Mouse (Mus musculus) gastrocnemius, postnatal 10 days (tissue): ENCODE measurements around the gene Psmd14. TPM values are rescaled to one million over a fixed set of nuclear protein-coding genes. Genes with fewer than 3 reads are reported as not detected.
A peak's percentile ranks its signal among the peaks of the same experiment; 100 is the strongest.

ENCODE experiments used
- DNase-seq: peaks from one replicate; pipeline ENCODE4 v3.0.0; 2021; ENCODE audit warnings: mixed read lengths
- total RNA-seq, 2 experiments: library from RNA; stranded (reverse); gene quantifications; 2 replicates each; pipeline ENCODE4 v1.2.3; 2021

The Psmd14 gene
- total RNA-seq, 2 experiments from 2014 or later: 89.2 to 89.4 TPM

DNA sequence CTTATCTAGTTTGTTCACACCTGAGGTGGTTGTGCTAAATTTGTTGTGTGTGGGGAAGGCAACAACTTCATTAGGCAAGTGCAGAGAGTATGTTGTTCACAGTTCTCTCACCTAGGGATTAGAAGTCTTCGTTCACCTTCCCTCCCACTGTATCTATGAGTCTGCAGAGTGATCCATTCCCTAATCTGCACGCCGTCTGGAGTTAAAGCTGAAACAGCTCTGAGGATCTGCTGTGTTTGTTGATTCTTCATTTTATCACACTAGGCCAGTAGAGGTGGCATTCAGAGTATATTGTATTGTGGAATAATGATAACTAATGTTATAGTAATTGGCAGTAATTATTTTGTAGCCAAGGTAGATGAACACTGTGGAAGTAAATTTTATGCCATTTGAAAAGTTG, 48.5 kb downstream of the Psmd14 start:
- no peak for DNase-seq

DNA sequence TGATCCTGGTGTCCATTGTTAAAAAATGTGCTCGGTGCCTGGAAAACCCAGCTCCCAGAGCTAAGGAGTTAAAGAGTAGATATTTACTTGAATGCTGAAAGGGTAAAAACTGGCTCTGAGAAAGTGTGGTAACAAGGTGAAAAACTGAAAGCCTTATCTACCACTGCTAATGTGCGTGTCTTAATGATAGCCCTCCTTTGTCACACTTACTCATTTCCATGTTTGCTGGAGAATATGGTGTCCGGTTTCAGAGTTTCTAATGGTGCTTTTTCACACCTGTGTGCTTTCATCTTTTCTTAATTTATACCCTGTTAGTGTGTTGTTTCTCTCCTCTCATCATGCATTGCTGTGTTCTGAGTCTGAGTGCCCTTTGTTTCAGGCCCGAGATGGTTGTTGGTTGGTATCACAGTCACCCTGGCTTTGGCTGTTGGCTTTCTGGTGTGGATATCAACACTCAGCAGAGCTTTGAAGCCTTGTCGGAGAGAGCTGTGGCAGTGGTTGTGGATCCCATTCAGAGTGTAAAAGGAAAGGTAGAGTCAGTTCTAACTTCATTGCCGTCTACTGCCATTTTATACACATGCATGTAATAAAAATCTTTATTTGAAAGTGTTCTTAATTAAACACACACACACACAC, 53.1 kb downstream of the Psmd14 start:
- DNase-seq: no peak

DNA sequence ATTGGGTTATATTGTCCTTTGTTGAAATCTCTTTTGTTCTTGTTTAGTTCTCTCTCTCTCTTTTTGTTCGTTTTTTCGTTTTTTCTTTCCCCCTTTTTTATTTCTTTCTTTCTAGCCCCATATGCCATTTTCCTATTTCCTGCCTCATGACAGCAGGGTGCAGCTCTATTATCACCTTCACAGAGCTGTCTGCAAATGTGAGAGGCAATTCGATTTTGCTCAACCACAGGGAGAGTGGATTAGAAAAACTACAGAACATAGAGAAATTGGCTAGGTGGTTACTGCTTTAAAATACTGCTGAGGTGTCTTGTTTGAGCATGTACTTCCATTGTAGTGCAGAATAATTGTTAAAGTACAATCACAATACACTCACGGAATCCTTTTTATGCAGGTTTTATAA, 54.0 kb downstream of the Psmd14 start:
- no peak for DNase-seq

DNA sequence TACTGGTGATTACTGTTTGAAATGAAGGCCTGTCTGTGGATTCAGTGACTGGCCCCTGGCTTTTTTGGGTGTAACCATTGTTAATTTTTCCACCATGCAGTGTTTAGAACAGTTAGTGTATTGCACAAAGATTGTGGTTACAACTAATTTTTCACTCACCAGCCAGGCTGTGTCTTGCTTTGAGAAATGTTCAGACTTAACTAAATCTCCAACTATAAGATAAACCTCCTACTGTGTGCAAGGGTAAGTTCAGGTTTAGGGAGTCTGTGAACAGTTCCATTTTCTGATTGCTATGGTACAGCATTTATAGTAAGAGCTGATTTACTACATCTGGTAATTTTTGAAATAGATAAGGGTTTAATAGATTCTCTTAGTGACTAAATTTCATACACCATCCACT, 69.3 kb downstream of the Psmd14 start:
- DNase-seq: no peak

DNA sequence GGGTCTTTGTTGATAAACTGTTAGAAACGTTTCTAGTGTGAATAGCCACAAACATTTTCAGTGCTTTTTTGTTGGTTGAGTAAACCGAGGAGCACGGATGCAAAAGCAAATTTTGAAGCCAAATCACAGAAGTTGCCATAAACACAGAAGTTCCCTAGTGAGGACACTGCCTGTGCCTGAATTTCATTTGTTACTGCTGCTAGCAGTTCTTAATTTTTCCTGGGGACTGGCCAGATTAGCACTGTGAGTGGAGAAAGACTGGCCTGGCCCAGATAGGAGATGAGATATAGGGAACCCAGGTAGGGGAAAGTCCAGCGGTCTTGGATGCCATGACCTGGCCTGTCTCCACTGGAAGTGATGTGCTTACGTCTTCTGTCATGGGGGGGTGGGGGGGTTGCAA, 83.5 kb downstream of the Psmd14 start:
- no peak for DNase-seq

DNA sequence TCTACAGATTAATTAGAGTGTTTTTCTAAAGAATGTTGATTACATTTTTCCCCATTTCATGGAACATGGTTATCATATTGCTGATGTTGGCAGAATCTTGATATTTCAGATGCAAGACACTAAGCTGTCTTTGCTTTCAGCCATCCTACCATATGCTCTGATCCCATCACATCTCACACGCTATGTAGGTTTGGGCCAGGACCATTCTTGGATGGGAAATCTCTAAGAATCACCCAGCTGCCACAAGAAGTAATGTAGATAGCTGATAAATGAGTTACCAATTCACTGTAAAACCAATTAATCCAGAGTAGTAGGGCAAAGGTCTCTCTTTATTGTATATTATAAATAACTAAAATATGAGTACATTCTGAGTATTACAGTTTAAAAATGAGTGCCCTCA, 86.6 kb downstream of the Psmd14 start:
- no peak for DNase-seq

DNA sequence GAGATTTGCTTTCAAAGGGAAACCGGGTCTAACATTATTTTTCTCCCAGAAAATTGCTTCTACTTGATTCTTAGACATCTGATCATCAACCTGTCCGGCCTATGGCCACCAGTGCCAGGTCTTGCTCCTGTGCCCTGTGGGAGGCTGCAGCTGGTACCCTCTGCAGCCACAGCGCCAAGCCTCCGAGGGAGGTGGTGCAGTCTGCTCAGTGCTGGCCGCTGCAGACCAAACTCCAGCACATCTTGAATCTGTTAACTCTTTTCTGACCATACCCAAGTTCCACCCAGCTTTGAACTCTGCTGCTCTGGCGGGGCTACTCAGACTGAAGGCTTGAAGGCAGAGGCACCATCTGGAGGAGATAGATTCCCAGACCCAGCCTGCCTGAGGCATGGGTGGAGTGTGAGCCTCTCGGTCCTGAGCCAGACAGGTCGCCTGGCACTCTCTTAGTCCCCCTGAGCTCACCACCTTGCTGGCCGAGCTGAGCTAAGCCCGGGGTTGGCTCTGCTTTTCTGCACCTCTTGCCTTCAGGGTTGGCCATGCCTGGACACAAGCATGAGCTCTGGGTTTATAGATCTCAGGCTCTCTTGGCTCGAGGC, 91.3 kb downstream of the Psmd14 start, which contains the start of gene Tbr1:
Gene Tbr1, plus strand, starts transcription at position 275 of the 596 bp plus-strand sequence.
- DNase-seq: no peak

DNA sequence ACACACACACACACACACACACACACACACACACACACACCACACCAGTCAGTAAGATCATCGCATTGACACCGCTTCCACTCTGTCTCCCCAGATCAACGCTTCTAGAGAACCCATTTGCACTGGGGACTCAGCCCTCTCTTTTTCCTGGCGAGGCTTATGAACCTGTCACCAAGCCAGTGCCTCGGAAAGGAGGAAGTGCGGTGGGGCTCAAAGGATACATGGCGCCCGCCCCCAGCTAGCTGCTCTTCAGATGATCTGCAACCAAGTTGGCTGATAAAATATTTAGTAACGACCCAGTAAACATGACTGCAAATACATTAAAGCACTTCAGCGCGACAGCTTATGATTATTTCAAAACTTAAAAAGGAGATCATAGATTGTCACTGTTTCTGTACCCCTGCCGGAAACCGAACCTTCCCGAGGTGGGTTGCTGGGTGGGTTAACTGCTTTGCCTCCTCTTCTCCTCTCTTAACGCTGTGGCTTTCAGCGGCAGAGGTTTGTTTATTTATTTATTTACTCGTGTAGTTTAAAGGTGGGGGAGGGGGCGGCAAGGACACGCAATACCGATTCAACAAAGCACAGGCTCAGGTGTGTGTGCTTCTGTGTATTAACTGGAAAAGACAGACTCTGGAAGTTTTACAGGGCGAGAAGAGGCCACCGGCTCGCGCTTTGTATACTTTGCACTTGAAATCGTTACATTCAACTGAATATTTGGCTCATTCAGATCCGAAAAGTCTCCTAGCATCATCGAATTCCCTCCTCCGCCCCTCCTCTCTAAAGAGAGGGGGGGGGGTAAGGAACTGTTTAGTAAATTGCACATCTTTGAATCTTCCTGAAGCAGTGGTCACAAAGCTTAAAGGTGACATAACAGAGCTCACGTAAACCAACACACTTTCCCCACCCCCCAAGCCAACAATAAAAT, 92.2 kb downstream of the Psmd14 start:
- no peak for DNase-seq

DNA sequence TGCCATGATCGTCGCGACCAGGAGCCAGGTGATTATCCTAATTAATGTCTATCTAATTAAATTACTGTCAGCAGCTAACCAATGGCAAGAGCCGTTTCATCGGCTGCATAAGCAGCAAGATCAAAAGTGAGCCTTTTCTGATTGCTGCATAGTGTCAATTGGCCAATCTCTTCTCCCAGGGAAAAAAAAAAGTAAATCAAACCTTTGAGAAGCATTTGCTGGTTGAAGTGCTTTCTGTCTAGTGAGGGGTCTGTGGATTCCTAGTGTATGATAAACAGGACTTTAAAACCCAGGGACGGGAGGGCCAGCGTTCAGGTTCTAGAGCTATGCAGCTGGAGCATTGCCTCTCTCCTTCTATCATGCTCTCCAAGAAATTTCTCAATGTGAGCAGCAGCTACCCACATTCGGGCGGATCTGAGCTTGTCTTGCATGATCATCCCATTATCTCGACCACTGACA, 92.9 kb downstream of the Psmd14 start:
- DNase-seq: no peak

DNA sequence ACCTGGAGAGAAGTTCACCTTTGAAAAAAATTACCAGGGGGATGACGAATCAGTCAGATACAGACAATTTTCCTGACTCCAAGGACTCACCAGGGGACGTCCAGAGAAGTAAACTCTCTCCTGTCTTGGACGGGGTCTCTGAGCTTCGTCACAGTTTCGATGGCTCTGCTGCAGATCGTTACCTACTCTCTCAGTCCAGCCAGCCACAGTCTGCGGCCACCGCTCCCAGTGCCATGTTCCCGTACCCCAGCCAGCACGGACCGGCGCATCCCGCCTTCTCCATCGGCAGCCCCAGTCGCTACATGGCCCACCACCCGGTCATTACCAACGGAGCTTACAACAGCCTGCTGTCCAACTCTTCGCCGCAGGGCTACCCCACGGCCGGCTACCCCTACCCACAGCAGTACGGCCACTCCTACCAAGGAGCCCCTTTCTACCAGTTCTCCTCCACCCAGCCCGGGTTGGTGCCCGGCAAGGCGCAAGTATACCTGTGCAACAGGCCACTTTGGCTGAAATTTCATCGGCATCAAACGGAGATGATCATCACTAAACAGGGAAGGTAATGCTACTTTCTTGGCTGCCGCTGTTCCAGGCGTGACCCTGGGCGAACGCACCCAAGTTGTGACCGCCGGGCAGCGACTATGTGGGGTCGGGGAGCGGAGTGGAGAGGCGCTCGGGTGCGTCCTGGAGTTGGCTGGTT, 93.5 kb downstream of the Psmd14 start:
- DNase-seq: no peak

DNA sequence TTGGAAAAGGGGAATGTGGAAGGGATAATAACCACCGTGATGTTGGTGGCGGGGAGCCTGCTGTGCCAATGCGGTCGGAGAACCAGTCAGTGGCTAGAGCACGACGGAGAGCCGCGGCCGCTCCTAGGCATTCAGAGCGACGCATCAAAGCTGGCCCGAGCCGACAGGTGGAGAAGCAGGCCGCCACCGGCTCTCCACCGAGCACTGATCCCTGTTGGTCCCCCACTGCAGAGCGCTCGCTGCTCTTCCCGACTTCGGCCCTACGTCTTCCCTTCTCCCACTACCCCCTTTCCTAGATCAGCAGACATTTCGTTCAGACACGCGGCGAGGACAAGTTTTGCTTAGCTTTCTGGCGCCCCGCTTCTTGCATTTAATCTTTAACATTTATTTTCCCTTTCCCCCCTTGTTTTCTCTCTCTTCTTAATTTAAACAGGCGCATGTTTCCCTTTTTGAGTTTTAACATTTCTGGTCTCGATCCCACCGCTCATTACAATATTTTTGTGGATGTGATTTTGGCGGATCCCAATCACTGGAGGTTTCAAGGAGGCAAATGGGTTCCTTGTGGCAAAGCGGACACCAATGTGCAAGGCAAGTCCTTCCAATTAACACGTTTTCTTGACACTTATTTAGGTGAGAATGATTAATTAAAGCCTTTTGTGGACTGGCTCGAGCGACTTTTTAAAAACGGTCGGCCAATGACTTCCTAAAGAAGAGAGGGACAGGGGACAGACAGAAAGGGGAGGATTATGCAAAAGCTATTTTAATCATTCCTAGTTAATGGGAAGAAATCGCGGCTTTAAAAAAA, 94.2 kb downstream of the Psmd14 start:
- DNase-seq: no peak

DNA sequence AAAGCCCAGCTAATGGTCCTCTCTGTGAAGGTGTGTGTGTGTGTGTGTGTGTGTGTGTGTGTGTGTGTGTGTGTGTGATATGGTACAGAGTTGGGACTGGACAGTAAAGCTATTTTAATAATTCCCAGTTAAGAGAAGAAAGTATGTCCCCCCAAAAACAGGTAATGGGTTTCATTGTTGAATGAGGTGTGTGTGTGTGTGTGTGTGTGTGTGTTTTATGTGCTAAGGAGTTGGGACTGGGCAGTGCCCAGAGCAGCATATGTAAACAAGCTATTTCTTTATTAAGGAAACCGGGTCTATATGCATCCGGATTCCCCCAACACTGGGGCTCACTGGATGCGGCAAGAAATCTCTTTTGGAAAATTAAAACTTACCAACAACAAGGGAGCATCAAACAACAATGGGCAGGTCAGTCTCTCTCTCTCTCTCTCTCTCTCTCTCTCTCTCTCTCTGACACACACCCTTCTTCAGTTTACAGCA, 94.9 kb downstream of the Psmd14 start:
- no peak for DNase-seq

DNA sequence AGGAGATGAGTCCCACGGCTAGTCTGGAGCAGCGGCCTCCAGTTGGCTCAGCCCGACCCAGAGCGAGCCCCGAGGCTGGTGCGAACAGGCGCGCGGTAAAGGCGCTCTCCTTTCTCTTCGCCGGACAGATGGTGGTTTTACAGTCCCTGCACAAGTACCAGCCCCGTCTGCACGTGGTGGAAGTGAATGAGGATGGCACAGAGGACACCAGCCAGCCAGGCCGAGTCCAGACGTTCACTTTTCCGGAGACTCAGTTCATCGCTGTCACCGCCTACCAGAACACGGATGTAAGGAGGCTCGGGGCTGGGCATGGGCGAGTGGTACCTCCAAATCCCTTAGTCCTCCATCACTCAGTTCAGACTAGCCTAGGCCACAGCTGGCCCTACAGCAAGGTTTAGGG, 95.7 kb downstream of the Psmd14 start:
- DNase-seq: no peak

DNA sequence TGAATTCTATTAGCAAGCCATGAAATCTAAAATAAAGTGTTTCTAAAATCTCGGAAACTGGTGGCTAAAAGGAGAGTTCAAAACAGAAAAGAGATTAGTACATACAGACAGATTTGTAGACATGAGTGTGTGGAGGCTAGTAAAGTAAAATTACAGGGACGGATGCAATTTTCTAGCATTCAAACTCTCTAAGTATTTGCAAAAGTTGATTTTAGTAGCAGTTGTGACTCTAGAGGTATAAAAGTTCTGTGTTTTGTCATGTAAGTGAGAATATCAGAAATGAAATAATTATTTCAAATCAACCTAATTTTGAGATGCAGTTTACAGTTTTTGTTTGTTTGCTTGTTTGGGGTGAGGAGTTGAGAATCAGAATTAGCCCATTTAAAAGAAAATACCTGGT, 96.3 kb downstream of the Psmd14 start:
- DNase-seq: no peak

DNA sequence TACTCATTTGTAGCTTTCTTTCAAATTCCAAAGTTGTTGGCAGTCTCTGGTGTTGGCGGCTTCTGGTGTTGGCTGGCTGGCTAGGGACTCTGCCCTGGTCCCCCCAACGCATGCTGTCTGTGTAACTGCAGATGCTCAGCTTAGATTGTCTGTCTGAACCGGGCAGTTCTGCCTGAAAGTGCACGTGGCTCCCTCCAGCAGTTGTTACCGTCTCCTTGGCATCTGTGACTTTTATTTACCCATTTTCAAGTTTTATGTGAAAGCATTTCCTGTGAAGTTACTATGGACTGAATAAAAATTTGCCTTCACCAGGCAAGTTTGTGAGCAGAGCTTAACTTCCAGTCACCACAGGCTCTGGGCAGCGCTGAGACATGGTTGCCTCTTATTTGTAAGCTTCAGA, 97.3 kb downstream of the Psmd14 start:
- DNase-seq: no peak

DNA sequence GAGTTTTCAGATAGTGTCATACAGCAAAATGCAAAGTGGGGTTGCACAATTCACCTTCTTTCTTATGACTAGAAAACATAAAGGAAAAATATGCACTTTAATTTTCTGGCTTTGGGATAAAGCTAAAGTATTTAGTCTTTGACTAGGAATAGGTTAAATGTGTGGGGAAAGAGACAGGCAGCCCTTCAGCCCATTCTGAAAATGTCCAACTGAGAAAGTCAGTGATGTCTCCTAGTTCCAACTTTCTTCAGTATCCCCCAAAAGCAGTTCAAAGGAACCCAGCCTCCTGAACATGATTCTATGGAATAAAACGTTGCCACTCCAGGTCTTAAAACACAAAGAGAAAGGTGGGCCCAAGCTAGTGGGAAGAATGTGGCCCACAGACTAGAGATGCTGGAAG, 97.9 kb downstream of the Psmd14 start:
- DNase-seq: no peak

DNA sequence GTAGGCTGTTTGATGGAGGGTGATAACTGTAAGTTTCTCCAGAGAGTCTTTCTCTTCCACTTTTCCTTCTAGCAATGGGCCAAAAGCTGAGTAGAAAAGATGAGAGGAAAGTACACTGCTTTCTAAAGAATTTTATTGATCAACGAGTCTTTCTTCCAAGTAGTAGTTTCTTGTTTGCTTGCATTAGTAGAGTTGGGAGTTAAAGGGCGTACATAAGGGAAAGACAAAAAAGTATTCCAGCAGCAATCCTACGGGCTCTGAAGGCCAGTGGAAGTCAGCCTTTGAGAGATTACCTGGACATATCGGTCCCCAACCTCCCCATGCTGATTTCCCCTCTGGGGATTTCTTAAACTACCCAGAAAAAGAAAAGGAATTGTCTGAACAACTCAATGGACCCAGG, 99.3 kb downstream of the Psmd14 start:
- DNase-seq: no peak

DNA sequence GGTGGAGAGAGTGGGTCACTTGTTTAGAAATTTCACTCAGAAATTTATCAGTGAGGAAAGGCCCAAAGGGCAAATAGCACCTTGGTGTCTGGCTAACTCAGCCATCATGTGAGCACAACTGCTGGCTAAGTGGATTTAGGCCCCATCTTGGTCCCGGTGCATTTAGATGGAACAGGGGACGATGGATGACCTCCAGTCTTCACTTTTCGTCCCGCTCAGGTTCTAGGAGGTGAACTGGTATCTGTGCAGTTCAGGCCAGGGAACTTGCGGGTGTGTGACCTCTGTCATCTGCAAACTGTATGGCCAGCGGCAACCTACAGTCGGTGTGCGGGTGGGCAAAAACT, 99.6 kb downstream of the Psmd14 start:
- no peak for DNase-seq

DNA sequence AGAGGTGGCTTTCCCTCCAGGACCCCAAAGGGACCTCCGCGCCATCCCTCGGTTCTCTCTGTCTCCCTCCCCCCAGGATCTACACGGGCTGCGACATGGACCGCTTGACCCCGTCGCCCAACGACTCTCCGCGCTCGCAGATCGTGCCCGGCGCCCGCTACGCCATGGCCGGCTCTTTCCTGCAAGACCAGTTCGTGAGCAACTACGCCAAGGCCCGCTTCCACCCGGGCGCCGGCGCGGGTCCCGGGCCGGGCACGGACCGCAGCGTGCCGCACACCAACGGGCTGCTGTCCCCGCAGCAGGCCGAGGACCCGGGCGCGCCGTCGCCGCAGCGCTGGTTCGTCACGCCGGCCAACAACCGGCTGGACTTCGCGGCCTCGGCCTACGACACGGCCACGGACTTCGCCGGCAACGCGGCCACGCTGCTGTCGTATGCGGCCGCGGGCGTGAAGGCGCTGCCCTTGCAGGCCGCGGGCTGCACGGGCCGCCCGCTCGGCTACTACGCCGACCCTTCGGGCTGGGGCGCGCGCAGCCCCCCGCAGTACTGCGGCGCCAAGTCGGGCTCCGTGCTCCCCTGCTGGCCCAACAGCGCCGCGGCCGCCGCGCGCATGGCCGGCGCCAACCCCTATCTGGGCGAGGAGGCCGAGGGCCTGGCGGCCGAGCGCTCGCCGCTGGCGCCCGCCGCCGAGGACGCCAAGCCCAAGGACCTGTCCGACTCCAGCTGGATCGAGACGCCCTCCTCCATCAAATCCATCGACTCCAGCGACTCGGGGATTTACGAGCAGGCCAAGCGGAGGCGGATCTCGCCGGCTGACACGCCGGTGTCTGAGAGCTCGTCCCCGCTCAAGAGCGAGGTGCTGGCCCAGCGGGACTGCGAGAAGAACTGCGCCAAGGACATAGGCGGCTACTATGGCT, 100.3 kb downstream of the Psmd14 start:
- DNase-seq: peak; percentile 58

DNA sequence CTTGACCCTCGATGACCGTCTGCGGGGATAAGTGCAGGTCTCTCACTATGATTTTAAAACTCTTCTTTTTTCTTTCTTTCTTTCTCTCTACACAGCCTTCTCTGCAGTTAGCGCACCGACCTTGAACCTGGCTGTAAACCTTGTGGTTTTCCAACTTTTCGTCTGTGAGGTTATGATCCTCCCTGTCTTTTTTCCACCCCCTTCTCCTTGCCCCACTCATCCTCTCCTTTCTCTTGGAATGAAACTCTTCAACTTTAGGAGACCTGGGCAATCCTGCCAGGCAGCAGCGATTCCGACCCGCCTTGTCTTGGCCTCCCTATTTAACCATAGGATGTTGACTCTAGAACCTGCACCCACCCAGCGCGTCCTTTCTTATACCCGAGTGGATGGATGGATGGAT, 101.0 kb downstream of the Psmd14 start:
- DNase-seq: no peak

DNA sequence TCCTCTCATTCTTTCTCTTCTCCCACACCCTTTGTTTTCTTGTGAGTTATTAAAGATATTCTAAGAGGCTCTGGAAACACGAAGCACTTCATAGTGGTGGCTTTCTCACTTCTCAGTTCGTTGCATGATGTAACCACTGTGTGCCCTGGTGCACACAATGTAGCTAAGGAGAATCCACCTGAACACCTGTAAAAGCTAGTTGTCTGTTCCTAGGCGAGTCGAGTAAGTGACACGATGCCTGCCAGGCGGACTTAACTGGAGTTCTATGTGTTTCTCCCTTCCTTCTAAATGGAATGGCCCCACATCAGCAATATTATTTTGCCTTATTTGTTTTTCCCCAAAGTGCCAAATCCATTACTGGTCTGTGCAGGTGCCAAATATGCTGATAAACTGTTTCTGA, 101.6 kb downstream of the Psmd14 start:
- no peak for DNase-seq
